22 mouse cellular contexts compared by ENCODE assay signal in the genomic region with DNA sequence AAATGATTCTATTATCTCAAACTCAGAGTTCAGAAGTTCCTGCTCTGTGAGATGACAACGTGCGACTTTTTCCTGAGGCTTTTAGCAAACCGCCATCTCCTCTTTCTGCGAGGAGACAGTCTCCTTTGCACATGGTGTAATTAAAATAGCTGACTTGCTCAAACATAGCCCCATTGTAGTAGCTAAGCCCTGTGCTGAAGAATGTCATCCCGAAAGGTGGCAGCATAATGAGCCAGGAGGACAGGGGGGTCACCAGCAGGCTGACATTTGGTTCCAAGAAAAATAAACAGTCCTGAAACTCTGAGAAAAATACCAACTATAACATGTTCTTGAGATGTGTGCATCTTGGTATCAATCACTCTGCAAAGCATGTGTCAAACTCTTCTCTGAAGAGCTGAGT.
DNase-seq lines count a peak whose midpoint lies in the region; ATAC-seq and TF ChIP-seq lines count a peak whose summit lies in the region.
"Had no signal": no experiment of that assay in that cellular context is flagged by ENCODE, and none has a peak within 500 bp of the region (broad histone marks: within the 10 kb centered on the region; RNA-seq: fewer than 3 reads in every experiment).

No protein-coding gene starts in this region.

- WGBS in forebrain, postnatal 0 days = 29% methylated on average over 5 of the region's 5 CpGs
- whole genome bisulfite sequencing in forebrain, embryonic 12.5 days = 29% methylated on average over 5 of the region's 5 CpGs
- 15% methylated on average over 5 of the region's 5 CpGs for WGBS in embryonic facial prominence, embryonic 10.5 days
- WGBS in forebrain, embryonic 16.5 days = 26% methylated on average over 5 of the region's 5 CpGs

- no peak overlapping the region for H3K27ac ChIP-seq in forebrain, postnatal 0 days (ENCODE audit: low read depth, low read length)
- no peak overlapping the region for H3K27ac ChIP-seq in forebrain, embryonic 12.5 days
- peak overlapping the region; percentile 77; the same call in 1 of the 2 replicates for H3K27ac ChIP-seq in embryonic facial prominence, embryonic 10.5 days (replicated peaks)
- no peak overlapping the region for H3K27ac ChIP-seq in forebrain, embryonic 16.5 days (ENCODE audit: low read length)
- H3K27ac ChIP-seq: heart, embryonic 13.5 days; hindbrain, embryonic 13.5 days had no signal

- no peak overlapping the region for H3K4me3 ChIP-seq in forebrain, postnatal 0 days (ENCODE audit: low read depth, low read length)
- H3K4me3 ChIP-seq in forebrain, embryonic 12.5 days (replicated peaks) = no peak overlapping the region
- H3K4me3 ChIP-seq in embryonic facial prominence, embryonic 10.5 days = no peak overlapping the region
- H3K4me3 ChIP-seq in forebrain, embryonic 16.5 days (replicated peaks; ENCODE audit: low read length) = no peak overlapping the region
- H3K4me3 ChIP-seq: embryonic facial prominence, embryonic 12.5 days; heart, embryonic 13.5 days; hindbrain, embryonic 13.5 days had no signal

- H3K27me3 ChIP-seq in forebrain, postnatal 0 days (ENCODE audit: insufficient read depth, low read length) = no peaks in the 10 kb centered on the region
- no peaks in the 10 kb centered on the region for H3K27me3 ChIP-seq in forebrain, embryonic 12.5 days
- H3K27me3 ChIP-seq in embryonic facial prominence, embryonic 10.5 days (replicated peaks; ENCODE audit: low read depth, poor library complexity, severe bottlenecking) = no peaks in the 10 kb centered on the region
- H3K27me3 ChIP-seq in forebrain, embryonic 16.5 days (replicated peaks; ENCODE audit: control insufficient read depth, insufficient read depth, low read length) = no peaks in the 10 kb centered on the region
- H3K27me3 ChIP-seq: embryonic facial prominence, embryonic 12.5 days; heart, embryonic 13.5 days; hindbrain, embryonic 13.5 days had no signal

- H3K4me1 ChIP-seq in forebrain, postnatal 0 days (ENCODE audit: insufficient read depth) = no peaks in the 10 kb centered on the region
- peaks cover 2% of the 10 kb centered on the region; the same call in 1 of the 2 replicates for H3K4me1 ChIP-seq in forebrain, embryonic 12.5 days
- peaks cover 29% of the 10 kb centered on the region for H3K4me1 ChIP-seq in embryonic facial prominence, embryonic 10.5 days
- H3K4me1 ChIP-seq in forebrain, embryonic 16.5 days (replicated peaks; ENCODE audit: control insufficient read depth, insufficient read depth, low read length) = no peaks in the 10 kb centered on the region
- H3K4me1 ChIP-seq: heart, embryonic 13.5 days; hindbrain, embryonic 13.5 days had no signal

- peak; percentile 69; the same call in 1 of the 2 replicates for ATAC-seq in forebrain, postnatal 0 days
- no peak for ATAC-seq in forebrain, embryonic 12.5 days (ENCODE audit: low FRiP score)
- ATAC-seq in forebrain, embryonic 16.5 days = no peak
- ATAC-seq: CD4-positive, CD25-positive, alpha-beta regulatory T cell, adult 4 months; forebrain, embryonic 14.5 days; intestine, embryonic 16.5 days had no signal

- H3K9ac ChIP-seq in forebrain, postnatal 0 days = no peak overlapping the region
- H3K9ac ChIP-seq in forebrain, embryonic 12.5 days = no peak overlapping the region
- H3K9ac ChIP-seq in forebrain, embryonic 16.5 days (replicated peaks; ENCODE audit: low read depth, low read length) = no peak overlapping the region
- H3K9ac ChIP-seq: embryonic facial prominence, embryonic 12.5 days; heart, embryonic 13.5 days; hindbrain, embryonic 13.5 days had no signal

- no peak overlapping the region for H3K4me2 ChIP-seq in forebrain, postnatal 0 days (ENCODE audit: low read depth)
- no peak overlapping the region for H3K4me2 ChIP-seq in forebrain, embryonic 12.5 days
- H3K4me2 ChIP-seq in forebrain, embryonic 16.5 days (ENCODE audit: low read length) = no peak overlapping the region
- H3K4me2 ChIP-seq: embryonic facial prominence, embryonic 12.5 days; heart, embryonic 13.5 days; hindbrain, embryonic 13.5 days had no signal

- DNase-seq in forebrain, postnatal 0 days = no peak
- peak; percentile 55 for DNase-seq in embryo, embryonic 10 days (ENCODE audit: low spot score)
- DNase-seq in embryonic facial prominence, embryonic 10.5 days (ENCODE audit: low spot score) = peak; percentile 61
- DNase-seq in mesoderm, embryonic 11.5 days (ENCODE audit: low read depth, low spot score) = peak; percentile 43
- no peak for DNase-seq in right cerebral cortex, postnatal 4 days
- DNase-seq: adrenal gland, adult 8-10 months; adrenal gland, postnatal 36 days; B cell, adult 2 months; cerebellum, adult 2 months; cerebellum, postnatal 10 days; gastrocnemius, postnatal 10 days; heart, postnatal 4 days; kidney, adult 2 months had no signal

- H3K36me3 ChIP-seq in forebrain, postnatal 0 days (ENCODE audit: insufficient read depth) = no peaks in the 10 kb centered on the region
- no peaks in the 10 kb centered on the region for H3K36me3 ChIP-seq in forebrain, embryonic 12.5 days (replicated peaks)
- no peaks in the 10 kb centered on the region for H3K36me3 ChIP-seq in embryonic facial prominence, embryonic 10.5 days (replicated peaks)
- no peaks in the 10 kb centered on the region for H3K36me3 ChIP-seq in forebrain, embryonic 16.5 days (ENCODE audit: control insufficient read depth, insufficient read depth)
- H3K36me3 ChIP-seq: embryonic facial prominence, embryonic 12.5 days; G1E; heart, embryonic 13.5 days; hindbrain, embryonic 13.5 days had no signal

- no peaks in the 10 kb centered on the region for H3K9me3 ChIP-seq in forebrain, postnatal 0 days (ENCODE audit: low read length)
- H3K9me3 ChIP-seq in forebrain, embryonic 12.5 days = no peaks in the 10 kb centered on the region
- peaks cover 9% of the 10 kb centered on the region; the same call in 1 of the 2 replicates for H3K9me3 ChIP-seq in embryonic facial prominence, embryonic 10.5 days
- no peaks in the 10 kb centered on the region for H3K9me3 ChIP-seq in forebrain, embryonic 16.5 days (ENCODE audit: control insufficient read depth, low read length)
- H3K9me3 ChIP-seq: embryonic facial prominence, embryonic 12.5 days; heart, embryonic 13.5 days; hindbrain, embryonic 13.5 days had no signal

- no peak for TF ChIP-seq CTCF in forebrain, postnatal 0 days (IDR thresholded peaks at IDR 0.05; ENCODE audit: low read depth)

Comparison
In these comparisons a context has a peak if more than half of its experiments do, and no peak if none do; other contexts are left out.
1. DNase-seq: peak in embryo, embryonic 10 days (single experiment), embryonic facial prominence, embryonic 10.5 days (single experiment) and mesoderm, embryonic 11.5 days (single experiment); none in forebrain, postnatal 0 days (single experiment) and right cerebral cortex, postnatal 4 days (single experiment).